Mouse (Mus musculus) thymus, adult 2 months (tissue): ENCODE data around the gene Cfap70.

Experiments used
- CTCF ChIP-seq: fragments of 200-500 bp; IDR thresholded peaks from 2 replicates; pipeline ENCODE4 v1.5.1; 2012; ENCODE audit warnings: mild to moderate bottlenecking, control low read depth, low read length, moderate library complexity, borderline replicate concordance; ENCODE audit not compliant: control insufficient read depth, poor library complexity, insufficient read depth; ENCODE audit errors: extremely low read depth
- POLR2A ChIP-seq: fragments of 200-500 bp; IDR thresholded peaks from 2 replicates; pipeline ENCODE4 v1.6.1; 2012; ENCODE audit warnings: mild to moderate bottlenecking, low read length, control low read depth, moderate library complexity; ENCODE audit not compliant: control insufficient read depth, poor library complexity, insufficient read depth; ENCODE audit errors: extremely low read depth

- TF ChIP-seq CTCF (no peak), POLR2A (no peak)
These were observed 74.9 kb downstream of the Cfap70 start for GRCm38 (mm10) chr14:20377112-20377521.
